Mouse (Mus musculus): ENCODE results near the gene Slc25a22.

Gene Slc25a22

GRCm38 (mm10) chr7:141469352-141469751 is 31.7 kb upstream of the Slc25a22 start:
- Histone ChIP-seq H3K9me3 (ENCODE audit: low read length) (no peaks in the 10 kb centered on the region), H3K27me3 (ENCODE audit: insufficient read depth, low read length) (peaks cover 21% of the 10 kb centered on the region)
- no peak for TF ChIP-seq NANOG (IDR thresholded peaks at IDR 0.05; ENCODE audit: borderline replicate concordance, low read length)
- no peak for TF ChIP-seq POU5F1 (IDR thresholded peaks at IDR 0.05; ENCODE audit: borderline replicate concordance, low read length)
- no peak for TF ChIP-seq CTCF (conservative IDR thresholded peaks at IDR 0.05; ENCODE audit: low read length)

GRCm38 (mm10) chr7:141468522-141469211 is 31.0 kb upstream of the Slc25a22 start:
- H3K4me1 ChIP-seq (replicated peaks; ENCODE audit: low read depth, low read length): peaks cover 95% of the 10 kb centered on the region
- H3K27me3 ChIP-seq (ENCODE audit: insufficient read depth, low read length): peaks cover 28% of the 10 kb centered on the region
- H3K9me3 ChIP-seq (ENCODE audit: low read length): no peaks in the 10 kb centered on the region
- TF ChIP-seq POU5F1 (IDR thresholded peaks at IDR 0.05; ENCODE audit: borderline replicate concordance, low read length) (no peak), NANOG (IDR thresholded peaks at IDR 0.05; ENCODE audit: borderline replicate concordance, low read length) (no peak), CTCF (conservative IDR thresholded peaks at IDR 0.05; ENCODE audit: low read length) (peak; percentile 22; the same call in 1 of the 2 replicates)
- H3K36me3 ChIP-seq (ENCODE audit: insufficient read depth, low read length): peaks cover 47% of the 10 kb centered on the region
- peak overlapping the region; percentile 93 for H3K4me3 ChIP-seq (replicated peaks; ENCODE audit: low read length)

More at GRCm38 (mm10) chr7:141469352-141469751, 31.7 kb upstream of the Slc25a22 start:
- Histone ChIP-seq H3K4me3 (replicated peaks; ENCODE audit: low read length) (peak overlapping the region; percentile 93), H3K4me1 (replicated peaks; ENCODE audit: low read depth, low read length) (peaks cover 95% of the 10 kb centered on the region), H3K36me3 (ENCODE audit: insufficient read depth, low read length) (peaks cover 49% of the 10 kb centered on the region)

- no peak for TF ChIP-seq NANOG (IDR thresholded peaks at IDR 0.05; ENCODE audit: borderline replicate concordance, low read length)
- TF ChIP-seq CTCF (conservative IDR thresholded peaks at IDR 0.05; ENCODE audit: low read length): no peak
- no peak for TF ChIP-seq POU5F1 (IDR thresholded peaks at IDR 0.05; ENCODE audit: borderline replicate concordance, low read length)
- Histone ChIP-seq H3K36me3 (ENCODE audit: insufficient read depth, low read length) (peaks cover 41% of the 10 kb centered on the region), H3K27me3 (ENCODE audit: insufficient read depth, low read length) (peaks cover 33% of the 10 kb centered on the region)
These were observed 30.5 kb upstream of the Slc25a22 start for GRCm38 (mm10) chr7:141468164-141468521.

GRCm38 (mm10) chr7:141467230-141468030 is 29.7 kb upstream of the Slc25a22 start, which contains the start of gene Cd151:
TSS of gene Cd151 (plus strand) at chr7:141467392.
- H3K4me3 ChIP-seq (replicated peaks; ENCODE audit: low read length): peak within 1 kb of the TSS; percentile 93
- H3K36me3 ChIP-seq (ENCODE audit: insufficient read depth, low read length): peaks cover 34% of the 10 kb centered on the region
- peaks cover 91% of the 10 kb centered on the region for H3K4me1 ChIP-seq (replicated peaks; ENCODE audit: low read depth, low read length)
- no peaks in the 10 kb centered on the region for H3K9me3 ChIP-seq (ENCODE audit: low read length)
- H3K27me3 ChIP-seq (ENCODE audit: insufficient read depth, low read length): peaks cover 41% of the 10 kb centered on the region
- TF ChIP-seq POU5F1 (IDR thresholded peaks at IDR 0.05; ENCODE audit: borderline replicate concordance, low read length): no peak
- no peak for TF ChIP-seq CTCF (conservative IDR thresholded peaks at IDR 0.05; ENCODE audit: low read length)
- no peak for TF ChIP-seq NANOG (IDR thresholded peaks at IDR 0.05; ENCODE audit: borderline replicate concordance, low read length)

More at GRCm38 (mm10) chr7:141468164-141468521, 30.5 kb upstream of the Slc25a22 start:
- H3K4me1 ChIP-seq (replicated peaks; ENCODE audit: low read depth, low read length): peaks cover 95% of the 10 kb centered on the region
- H3K9me3 ChIP-seq (ENCODE audit: low read length): no peaks in the 10 kb centered on the region
- peak overlapping the region; percentile 93 for H3K4me3 ChIP-seq (replicated peaks; ENCODE audit: low read length)

- Histone ChIP-seq H3K4me3 (replicated peaks; ENCODE audit: low read length) (peak overlapping the region; percentile 93), H3K36me3 (ENCODE audit: insufficient read depth, low read length) (peaks cover 27% of the 10 kb centered on the region), H3K9me3 (ENCODE audit: low read length) (no peaks in the 10 kb centered on the region), H3K27me3 (ENCODE audit: insufficient read depth, low read length) (peaks cover 47% of the 10 kb centered on the region), H3K4me1 (replicated peaks; ENCODE audit: low read depth, low read length) (peaks cover 91% of the 10 kb centered on the region)
- TF ChIP-seq POU5F1 (IDR thresholded peaks at IDR 0.05; ENCODE audit: borderline replicate concordance, low read length) (no peak), CTCF (conservative IDR thresholded peaks at IDR 0.05; ENCODE audit: low read length) (no peak), NANOG (IDR thresholded peaks at IDR 0.05; ENCODE audit: borderline replicate concordance, low read length) (no peak)
These were observed 29.0 kb upstream of the Slc25a22 start for GRCm38 (mm10) chr7:141466607-141467148.

GRCm38 (mm10) chr7:141466045-141466394 is 28.3 kb upstream of the Slc25a22 start:
- H3K27me3 ChIP-seq (ENCODE audit: insufficient read depth, low read length): peaks cover 54% of the 10 kb centered on the region
- no peak overlapping the region for H3K4me3 ChIP-seq (replicated peaks; ENCODE audit: low read length)
- H3K9me3 ChIP-seq (ENCODE audit: low read length): no peaks in the 10 kb centered on the region
- TF ChIP-seq NANOG (IDR thresholded peaks at IDR 0.05; ENCODE audit: borderline replicate concordance, low read length): no peak
- no peak for TF ChIP-seq CTCF (conservative IDR thresholded peaks at IDR 0.05; ENCODE audit: low read length)
- TF ChIP-seq POU5F1 (IDR thresholded peaks at IDR 0.05; ENCODE audit: borderline replicate concordance, low read length): no peak
- peaks cover 21% of the 10 kb centered on the region for H3K36me3 ChIP-seq (ENCODE audit: insufficient read depth, low read length)
- H3K4me1 ChIP-seq (replicated peaks; ENCODE audit: low read depth, low read length): peaks cover 90% of the 10 kb centered on the region

- no peak for TF ChIP-seq NANOG (IDR thresholded peaks at IDR 0.05; ENCODE audit: borderline replicate concordance, low read length)
- TF ChIP-seq CTCF (conservative IDR thresholded peaks at IDR 0.05; ENCODE audit: low read length): no peak
- no peak for TF ChIP-seq POU5F1 (IDR thresholded peaks at IDR 0.05; ENCODE audit: borderline replicate concordance, low read length)
- Histone ChIP-seq H3K36me3 (ENCODE audit: insufficient read depth, low read length) (peaks cover 16% of the 10 kb centered on the region), H3K9me3 (ENCODE audit: low read length) (no peaks in the 10 kb centered on the region), H3K27me3 (ENCODE audit: insufficient read depth, low read length) (peaks cover 59% of the 10 kb centered on the region), H3K4me3 (replicated peaks; ENCODE audit: low read length) (peak overlapping the region; percentile 72; the same call in 1 of the 2 replicates), H3K4me1 (replicated peaks; ENCODE audit: low read depth, low read length) (peaks cover 90% of the 10 kb centered on the region)
These were observed 27.8 kb upstream of the Slc25a22 start for GRCm38 (mm10) chr7:141465388-141466044.

All from E14TG2a.4 (cell line).